Mouse (Mus musculus) ovary, adult 18-20 months (tissue): Measurements from ENCODE around the gene Kdm3a.

Experiments used
- DNase-seq: peaks from one replicate; pipeline ENCODE4 v3.0.0; 2022; ENCODE audit warnings: low spot score, mixed read lengths

The Kdm3a gene

DNA sequence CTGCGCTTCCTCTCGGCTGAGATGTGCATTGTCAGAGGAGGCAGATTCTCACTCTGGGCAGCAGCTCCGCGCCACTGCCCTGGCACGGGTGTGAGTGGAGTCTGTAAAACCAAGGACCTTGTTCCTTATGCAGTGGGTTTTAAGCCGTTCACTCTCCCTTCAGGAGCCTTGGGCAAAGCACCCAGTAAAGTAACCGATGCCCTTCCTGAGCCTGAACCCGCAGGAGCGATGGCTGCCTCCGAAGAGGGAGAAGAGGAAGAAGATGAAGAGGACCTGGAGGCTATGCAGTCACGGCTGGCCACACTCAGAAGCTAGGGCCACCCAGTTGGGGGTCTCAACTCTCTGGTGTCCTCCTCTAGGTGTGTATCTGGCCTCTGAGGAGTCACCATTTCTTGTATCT, 53.3 kb downstream of the Kdm3a start:
- no peak for DNase-seq

DNA sequence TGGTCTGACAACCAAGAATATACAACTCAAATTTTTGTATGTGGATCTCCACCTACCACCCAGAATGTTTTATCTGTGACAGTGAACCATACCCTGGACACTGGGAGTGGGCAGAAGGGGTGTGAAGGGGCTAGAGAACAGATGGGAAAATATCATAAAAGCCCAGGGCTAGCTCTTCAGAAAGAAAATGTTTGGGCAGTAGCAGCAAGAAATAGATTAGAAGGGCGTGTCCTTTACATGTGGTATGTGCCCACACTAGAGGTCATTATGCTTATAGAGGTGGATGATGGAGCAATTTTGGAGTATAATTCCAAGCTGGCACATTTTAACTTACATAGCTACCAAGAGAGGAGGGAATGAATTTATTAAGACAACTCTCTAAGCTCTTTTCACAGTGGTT, 57.4 kb downstream of the Kdm3a start:
- no peak for DNase-seq

DNA sequence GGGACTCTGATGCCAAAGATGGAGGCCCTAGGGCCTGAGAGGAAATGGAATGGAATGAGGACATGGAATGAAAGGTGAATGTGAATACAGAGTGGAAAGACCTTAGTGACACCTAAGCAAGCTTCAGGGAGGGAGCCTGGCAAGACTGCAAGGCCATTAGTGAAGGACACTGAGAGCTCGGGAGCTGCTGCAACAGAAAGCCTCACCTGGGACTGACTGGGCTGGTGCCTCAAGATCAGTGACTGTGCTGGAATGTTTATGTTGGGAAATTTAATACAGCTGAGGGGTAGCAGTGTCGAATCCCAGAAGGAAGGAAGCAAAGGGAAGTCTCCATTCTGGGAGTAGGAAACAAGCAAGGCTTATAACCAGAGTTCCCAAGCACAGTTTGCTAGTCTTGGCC, 63.8 kb downstream of the Kdm3a start:
- no peak for DNase-seq

DNA sequence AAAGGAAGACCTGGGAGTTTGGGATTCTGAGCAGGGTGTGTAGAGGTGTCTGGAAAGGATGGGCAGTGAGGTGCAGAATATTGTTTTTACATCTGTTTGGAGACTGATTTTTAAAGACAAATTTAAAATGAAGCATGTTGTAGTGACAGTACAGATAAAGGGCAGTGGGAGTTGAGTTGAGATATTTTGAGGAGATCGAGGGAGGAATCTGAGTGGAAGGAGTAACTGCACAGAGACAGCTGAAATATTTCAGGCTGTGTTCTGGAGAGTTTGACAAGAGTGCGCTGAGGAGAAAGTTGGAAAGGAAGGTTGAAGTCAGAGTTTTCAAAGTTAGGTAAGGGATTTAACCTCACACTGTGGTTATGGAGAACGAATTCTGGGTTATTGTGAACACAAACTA, 64.2 kb downstream of the Kdm3a start:
- no peak for DNase-seq

DNA sequence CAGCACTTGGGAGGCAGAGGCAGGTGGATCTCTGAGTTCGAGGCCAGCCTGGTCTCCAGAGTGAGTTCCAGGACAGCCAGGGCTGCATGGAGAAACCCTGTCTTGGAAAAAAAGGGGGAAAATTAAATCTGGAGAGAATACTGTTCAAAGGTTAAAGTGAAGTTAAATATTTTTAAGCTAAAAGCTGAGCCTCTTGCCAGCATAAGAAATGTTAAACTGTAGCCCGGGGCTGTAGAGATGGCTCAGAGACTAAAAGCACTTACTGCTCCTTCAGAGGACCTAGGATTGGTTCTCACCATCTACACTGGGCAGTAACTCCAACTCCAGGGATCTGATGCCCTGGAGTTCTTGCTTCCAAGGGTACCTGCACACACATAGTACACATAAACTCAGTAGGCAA, 76.0 kb downstream of the Kdm3a start:
- DNase-seq, result no peak

DNA sequence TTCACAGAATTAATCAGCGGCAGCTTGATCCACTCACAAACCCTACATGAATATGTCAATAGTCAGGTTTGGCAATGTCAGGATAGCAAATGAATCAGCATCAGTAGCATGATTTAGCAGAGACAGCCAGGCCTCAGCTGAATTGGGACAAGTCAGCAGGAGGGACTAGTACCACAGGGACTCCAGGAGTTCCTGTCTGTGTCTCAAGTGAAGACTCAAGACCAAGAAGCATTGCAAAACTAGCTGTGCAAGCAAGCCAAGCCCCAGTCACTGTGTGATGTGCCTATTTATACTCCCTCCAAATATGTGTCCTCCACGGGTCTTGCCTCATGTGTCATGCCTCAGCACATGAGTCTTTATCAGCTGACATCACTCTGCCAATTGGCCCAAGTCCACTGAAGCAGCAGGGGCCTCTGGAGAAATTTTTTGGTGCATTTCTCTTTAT, 77.3 kb downstream of the Kdm3a start:
- no peak for DNase-seq

DNA sequence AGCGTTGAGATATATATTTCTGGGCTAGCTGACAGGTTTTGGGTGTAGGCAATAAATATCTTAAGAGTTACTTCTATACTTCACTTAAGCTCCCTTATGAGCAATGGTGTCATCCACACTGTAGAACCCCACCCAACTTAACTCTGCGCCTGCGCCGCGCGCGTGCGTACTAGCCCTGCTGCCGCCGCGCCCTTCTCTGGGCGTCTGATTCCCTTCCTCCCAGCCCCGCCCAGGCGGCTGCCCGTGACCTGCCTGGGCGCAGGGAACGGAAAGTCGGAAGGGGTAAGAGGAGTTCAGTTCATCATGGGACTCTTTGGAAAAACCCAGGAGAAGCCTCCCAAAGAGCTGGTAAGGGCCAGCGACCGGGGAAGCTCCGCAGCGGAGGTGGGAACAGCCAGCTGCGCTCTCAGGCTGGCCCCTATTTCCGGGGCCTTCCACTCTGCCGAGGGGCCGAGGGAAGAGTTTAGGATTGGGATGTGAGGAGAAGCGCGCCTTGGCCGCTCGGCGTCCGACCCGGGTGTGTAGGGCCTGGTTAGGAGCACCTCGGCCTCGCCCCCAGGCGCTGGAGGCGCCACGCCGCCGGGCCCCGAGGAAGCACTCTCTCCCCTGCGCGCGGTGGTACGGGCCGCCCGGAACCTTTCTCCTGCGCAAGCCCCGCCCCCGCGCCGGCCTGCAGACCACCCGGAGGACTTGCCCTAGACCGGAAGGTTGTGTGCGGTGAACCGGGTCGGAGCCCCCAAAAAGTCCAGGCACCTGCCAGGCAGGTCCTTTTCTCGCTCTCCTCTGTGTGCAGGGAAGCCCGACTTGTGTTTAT, 88.9 kb downstream of the Kdm3a start, which contains the start of gene Chmp3:
Chmp3 (plus strand) TSS at position 112 of the 814 bp plus-strand sequence.
- DNase-seq, result peak; percentile 91
